Mouse (Mus musculus): ENCODE data around the gene Sh3glb1. TPM values are rescaled to one million over a fixed set of nuclear protein-coding genes. Genes with fewer than 3 reads are reported as not detected.

The Sh3glb1 gene
- total RNA-seq, 1 experiment from 2014 or later, result 211 TPM

- ATAC-seq (ENCODE audit: extremely low read depth, insufficient number of reproducible peaks, low FRiP score, poor library complexity, severe bottlenecking), result no peak
These were observed 40.4 kb downstream of the Sh3glb1 start for GRCm38 (mm10) chr3:144679701-144680159.

GRCm38 (mm10) chr3:144679137-144679536 lies 41.0 kb downstream of the Sh3glb1 start:
- ATAC-seq (ENCODE audit: extremely low read depth, insufficient number of reproducible peaks, low FRiP score, poor library complexity, severe bottlenecking), result no peak

- no peak for ATAC-seq (ENCODE audit: extremely low read depth, insufficient number of reproducible peaks, low FRiP score, poor library complexity, severe bottlenecking)
These were observed 42.4 kb downstream of the Sh3glb1 start for GRCm38 (mm10) chr3:144677751-144678150.

- ATAC-seq (ENCODE audit: extremely low read depth, insufficient number of reproducible peaks, low FRiP score, poor library complexity, severe bottlenecking), result no peak
These were observed 43.9 kb downstream of the Sh3glb1 start for GRCm38 (mm10) chr3:144676249-144676648.

- no peak for ATAC-seq (ENCODE audit: extremely low read depth, insufficient number of reproducible peaks, low FRiP score, poor library complexity, severe bottlenecking)
These were observed 48.1 kb downstream of the Sh3glb1 start for GRCm38 (mm10) chr3:144672016-144672415.

GRCm38 (mm10) chr3:144669944-144670874 lies 49.9 kb downstream of the Sh3glb1 start:
- no peak for ATAC-seq (ENCODE audit: extremely low read depth, insufficient number of reproducible peaks, low FRiP score, poor library complexity, severe bottlenecking)

- ATAC-seq (ENCODE audit: extremely low read depth, insufficient number of reproducible peaks, low FRiP score, poor library complexity, severe bottlenecking), result no peak
These were observed 50.7 kb downstream of the Sh3glb1 start for GRCm38 (mm10) chr3:144669457-144669864.

DNA sequence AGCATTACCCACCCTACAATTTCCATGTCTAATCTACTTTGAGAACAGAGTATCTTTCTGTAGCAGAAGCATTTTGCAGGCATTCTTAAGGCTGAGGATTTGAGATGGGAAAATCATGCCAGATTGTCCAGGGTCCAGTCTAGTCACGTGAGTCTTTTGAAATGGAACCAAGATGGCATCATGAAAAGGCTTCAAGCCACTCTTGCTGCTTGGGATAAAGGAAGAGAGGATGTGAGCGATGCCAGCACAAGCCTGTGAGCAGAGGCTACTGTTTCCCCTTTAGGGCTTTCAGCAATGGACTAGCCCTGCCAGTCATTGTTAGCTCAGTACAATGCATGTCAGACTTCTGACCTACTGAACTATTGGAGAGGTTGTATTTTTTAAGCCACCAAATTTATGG lies 51.2 kb downstream of the Sh3glb1 start:
- ATAC-seq (ENCODE audit: extremely low read depth, insufficient number of reproducible peaks, low FRiP score, poor library complexity, severe bottlenecking), result no peak

GRCm38 (mm10) chr3:144668039-144668438 lies 52.1 kb downstream of the Sh3glb1 start:
- no peak for ATAC-seq (ENCODE audit: extremely low read depth, insufficient number of reproducible peaks, low FRiP score, poor library complexity, severe bottlenecking)

DNA sequence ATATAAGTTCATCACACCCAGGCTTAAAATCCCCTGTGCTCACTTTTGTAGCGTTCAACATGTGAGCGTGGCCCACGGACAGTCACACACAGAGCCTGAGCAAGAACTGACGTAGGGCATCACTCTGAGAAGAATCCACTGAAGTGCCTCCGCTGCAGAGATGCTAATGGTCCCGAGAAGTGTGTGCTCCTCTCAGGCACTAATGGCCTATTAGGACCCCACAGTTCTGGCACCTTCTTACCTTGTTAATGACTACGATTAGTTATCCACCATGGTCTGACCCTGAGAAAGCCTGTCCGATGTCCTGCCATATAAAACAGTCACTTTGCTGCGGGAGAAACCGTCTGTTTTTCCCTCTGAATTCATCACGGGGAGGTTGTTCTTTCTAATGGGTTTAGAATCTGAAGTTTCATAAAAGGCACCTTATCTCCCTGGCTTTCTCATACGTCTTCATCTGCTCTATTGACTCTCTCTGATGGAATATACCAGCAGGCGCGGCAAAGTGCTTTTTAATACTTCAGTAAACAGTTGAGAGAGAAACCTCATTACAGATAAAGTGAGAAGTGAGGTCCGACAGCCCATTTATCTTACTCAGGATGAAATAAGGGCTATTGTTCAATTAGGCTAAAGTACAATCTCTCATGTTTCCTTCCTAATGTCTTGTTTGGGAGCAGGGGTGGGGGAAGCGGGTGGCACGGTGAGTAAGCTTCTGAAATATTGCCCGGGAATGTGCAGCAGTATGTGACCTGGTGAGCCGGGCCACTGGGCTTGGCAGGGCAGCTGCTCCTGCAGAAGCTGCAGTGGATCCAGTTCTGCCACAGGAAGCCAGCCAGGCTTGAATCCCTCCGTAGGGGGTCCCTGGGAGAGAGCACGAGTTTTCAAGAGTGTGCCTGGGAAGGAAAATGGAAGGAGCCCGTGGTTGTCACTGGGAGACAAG lies 55.5 kb downstream of the Sh3glb1 start:
- no peak for ATAC-seq (ENCODE audit: extremely low read depth, insufficient number of reproducible peaks, low FRiP score, poor library complexity, severe bottlenecking)

DNA sequence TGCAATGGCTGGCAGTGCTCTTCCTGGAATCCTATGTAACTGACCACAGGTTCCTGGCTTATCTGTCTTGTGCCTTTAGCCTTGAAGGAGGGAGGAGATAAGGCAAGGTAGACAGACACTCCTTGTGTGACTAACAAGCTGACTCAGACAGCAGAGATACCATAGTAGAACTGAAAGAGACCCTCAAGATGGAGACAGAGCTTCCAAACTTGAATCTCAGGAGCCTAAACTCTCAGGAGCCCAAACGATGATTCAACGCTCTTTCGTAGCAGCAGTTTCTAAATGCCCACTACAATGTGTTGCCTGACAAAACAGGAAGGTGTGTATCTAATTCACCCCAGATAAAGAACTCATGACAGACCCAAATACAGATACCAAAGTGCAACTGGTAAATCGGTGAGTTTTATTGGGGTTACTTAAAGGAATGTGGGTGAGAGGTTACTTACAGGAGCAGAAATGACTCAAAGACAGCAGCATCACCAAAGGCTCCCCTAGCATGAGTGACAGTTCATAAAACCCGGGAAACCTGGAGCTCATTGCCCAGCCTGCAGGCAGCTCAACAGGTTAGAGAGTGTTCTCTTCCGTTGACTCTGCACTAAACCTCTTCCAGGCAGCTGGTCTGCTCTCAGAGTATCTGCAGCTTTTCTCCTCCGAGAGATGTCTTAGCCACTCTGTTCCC lies 56.6 kb downstream of the Sh3glb1 start:
- ATAC-seq (ENCODE audit: extremely low read depth, insufficient number of reproducible peaks, low FRiP score, poor library complexity, severe bottlenecking), result no peak

DNA sequence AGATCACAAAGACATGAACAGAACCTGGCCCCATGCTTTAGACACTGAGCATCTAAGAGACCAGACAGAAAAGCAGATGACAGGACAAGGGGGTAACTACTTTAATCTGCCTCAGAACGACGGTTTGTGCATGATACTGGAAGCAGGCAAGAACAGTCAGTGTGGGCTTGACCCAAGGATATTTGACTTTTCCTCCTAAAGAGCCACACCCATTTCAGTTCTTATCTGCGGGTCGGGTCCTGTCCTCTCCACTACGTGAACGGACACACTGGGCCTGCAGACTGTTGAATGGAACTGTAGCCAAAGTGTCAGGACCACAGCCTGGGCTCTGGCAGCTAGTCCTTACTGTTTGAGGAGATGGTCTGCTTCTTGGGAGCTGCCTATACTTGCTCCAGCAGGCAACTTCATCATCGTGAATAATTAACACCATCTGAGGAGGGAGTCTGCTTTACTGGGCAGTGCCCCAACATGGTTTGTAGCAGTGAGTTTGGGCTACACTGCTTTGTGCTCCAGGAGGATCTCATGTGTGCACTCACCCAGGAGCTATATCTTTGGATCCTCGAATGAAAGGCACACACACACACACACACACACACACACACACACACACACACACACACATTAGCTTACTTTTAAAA lies 57.8 kb downstream of the Sh3glb1 start:
- no peak for ATAC-seq (ENCODE audit: extremely low read depth, insufficient number of reproducible peaks, low FRiP score, poor library complexity, severe bottlenecking)

- ATAC-seq (ENCODE audit: extremely low read depth, insufficient number of reproducible peaks, low FRiP score, poor library complexity, severe bottlenecking), result no peak
These were observed 58.7 kb downstream of the Sh3glb1 start for GRCm38 (mm10) chr3:144661439-144661838.

DNA sequence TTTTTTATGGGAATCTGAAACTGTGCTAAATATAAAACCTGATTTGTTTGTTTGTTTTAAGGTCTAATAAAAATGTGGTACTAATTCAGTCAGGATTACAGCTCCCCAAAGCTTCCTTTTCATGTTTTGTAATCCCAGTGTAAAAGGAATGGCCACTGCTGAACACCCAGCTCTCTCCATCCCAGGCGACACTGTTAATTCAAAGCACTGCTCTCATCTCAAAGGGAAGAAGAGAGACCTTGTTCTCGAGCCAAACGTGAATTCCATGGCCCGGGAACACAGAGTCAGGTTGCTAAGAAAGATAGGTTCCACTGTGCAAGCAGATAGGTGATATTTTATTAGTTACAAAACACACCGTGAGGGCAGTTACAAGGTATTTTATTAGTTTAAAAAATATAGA lies 75.9 kb downstream of the Sh3glb1 start:
- no peak for ATAC-seq (ENCODE audit: extremely low read depth, insufficient number of reproducible peaks, low FRiP score, poor library complexity, severe bottlenecking)

- ATAC-seq (ENCODE audit: extremely low read depth, insufficient number of reproducible peaks, low FRiP score, poor library complexity, severe bottlenecking), result no peak
These were observed 76.7 kb downstream of the Sh3glb1 start for GRCm38 (mm10) chr3:144643301-144643871.

DNA sequence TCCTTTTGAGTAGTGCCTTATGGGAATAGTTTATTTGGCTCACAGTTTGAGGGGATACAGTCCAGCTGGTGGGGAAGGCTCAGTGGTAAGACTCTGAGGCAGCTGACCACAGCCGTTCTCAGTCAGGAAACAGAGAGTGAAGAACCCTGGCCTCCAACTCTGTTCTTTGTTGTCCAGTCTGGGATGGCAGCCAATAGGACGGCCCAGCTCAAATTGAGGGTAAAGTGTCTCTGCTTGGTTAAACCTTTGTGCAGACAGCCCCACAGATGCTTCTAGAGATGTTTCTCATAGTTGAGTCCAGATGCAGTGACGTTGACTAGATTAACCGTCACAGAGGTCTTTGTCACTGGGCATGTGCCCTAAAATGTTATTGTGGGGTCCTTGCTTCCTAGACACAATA lies 78.0 kb downstream of the Sh3glb1 start:
- ATAC-seq (ENCODE audit: extremely low read depth, insufficient number of reproducible peaks, low FRiP score, poor library complexity, severe bottlenecking), result no peak

- no peak for ATAC-seq (ENCODE audit: extremely low read depth, insufficient number of reproducible peaks, low FRiP score, poor library complexity, severe bottlenecking)
These were observed 80.1 kb downstream of the Sh3glb1 start for GRCm38 (mm10) chr3:144640033-144640432.

- no peak for ATAC-seq (ENCODE audit: extremely low read depth, insufficient number of reproducible peaks, low FRiP score, poor library complexity, severe bottlenecking)
These were observed 80.7 kb downstream of the Sh3glb1 start for GRCm38 (mm10) chr3:144639387-144639786.

Measured in neutrophil, adult 5-6 weeks (primary cell).